Comparison of ENCODE assay signal across 24 mouse cellular contexts in genomic region chr3:53799671-53800070, GRCm38 (mm10). TPM values are rescaled to one million over a fixed set of nuclear protein-coding genes. Genes with fewer than 3 reads are reported as not detected.
"Had no signal": no experiment of that assay in that cellular context is flagged by ENCODE, and none has a peak within 500 bp of the region (broad histone marks: within the 10 kb centered on the region; RNA-seq: fewer than 3 reads in every experiment).

No protein-coding gene starts in this region.

- H3K4me3 ChIP-seq: kidney, embryonic 15.5 days; limb, embryonic 12.5 days; liver, embryonic 13.5 days; lung, embryonic 15.5 days; megakaryocyte, embryonic 14.5 days; midbrain, embryonic 12.5 days; stomach, embryonic 15.5 days had no signal

- DNase-seq: kidney, adult 2 months; kidney, postnatal 14 days; liver; liver, embryonic 13.5 days; liver, postnatal 0 days; lung, postnatal 14 days; right cerebral cortex, postnatal 14 days; thymus, adult 2 months; thymus, postnatal 25 days had no signal

- H3K4me2 ChIP-seq: kidney, embryonic 15.5 days; limb, embryonic 12.5 days; liver, embryonic 13.5 days; lung, embryonic 15.5 days; midbrain, embryonic 12.5 days; stomach, embryonic 15.5 days had no signal

- H3K9ac ChIP-seq: kidney, embryonic 15.5 days; limb, embryonic 12.5 days; liver, embryonic 13.5 days; liver, postnatal 0 days; lung, embryonic 15.5 days; midbrain, embryonic 12.5 days; stomach, embryonic 15.5 days had no signal

- H3K4me1 ChIP-seq: kidney, embryonic 15.5 days; limb, embryonic 12.5 days; liver, embryonic 13.5 days; lung, embryonic 15.5 days; megakaryocyte, embryonic 14.5 days; midbrain, embryonic 12.5 days; stomach, embryonic 15.5 days had no signal

- H3K27ac ChIP-seq: kidney, embryonic 15.5 days; limb, embryonic 12.5 days; liver, embryonic 13.5 days; lung, embryonic 15.5 days; macrophage; midbrain, embryonic 12.5 days; stomach, embryonic 15.5 days had no signal

- H3K36me3 ChIP-seq: kidney, embryonic 15.5 days; limb, embryonic 12.5 days; liver, embryonic 13.5 days; lung, embryonic 15.5 days; midbrain, embryonic 12.5 days; stomach, embryonic 15.5 days had no signal

- ATAC-seq: liver, postnatal 0 days had no signal

- H3K27me3 ChIP-seq: kidney, embryonic 15.5 days; limb, embryonic 12.5 days; liver, embryonic 13.5 days; lung, embryonic 15.5 days; megakaryocyte, embryonic 14.5 days; midbrain, embryonic 12.5 days; stomach, embryonic 15.5 days had no signal

- H3K9me3 ChIP-seq: kidney, embryonic 15.5 days; limb, embryonic 12.5 days; liver, embryonic 13.5 days; lung, embryonic 15.5 days; midbrain, embryonic 12.5 days; stomach, embryonic 15.5 days had no signal

RNA-seq across cellular contexts. Expression of gene Gm10985, which starts 45.2 kb away (rescaled TPM):
- total RNA-seq: layer of hippocampus, postnatal 25 days; left cerebral cortex, adult 8-10 months; left cerebral cortex, postnatal 25 days had no signal
- polyA plus RNA-seq: kidney, adult 2 months; kidney, embryonic 15.5 days; large intestine, adult 2 months; limb, embryonic 12.5 days; liver, embryonic 13.5 days; liver, postnatal 0 days; lung, embryonic 15.5 days; macrophage; midbrain, embryonic 12.5 days; neural tube, embryonic 14.5 days; spleen, adult 2 months; stomach, embryonic 15.5 days; testis, adult 2 months; thymus, adult 2 months; urinary bladder, adult 2 months had no signal
